9 mouse cellular contexts compared by ENCODE assay signal in genomic region chr5:140549306-140550047, GRCm38 (mm10). TPM values are rescaled to one million over a fixed set of nuclear protein-coding genes. Genes with fewer than 3 reads are reported as not detected.
DNase-seq lines count a peak whose midpoint lies in the region; ATAC-seq lines count a peak whose summit lies in the region.
"Had no signal": no experiment of that assay in that cellular context is flagged by ENCODE, and none has a peak within 500 bp of the region (broad histone marks: within the 10 kb centered on the region; RNA-seq: fewer than 3 reads in every experiment).

No protein-coding gene starts in this region.

- no peak overlapping the region for H3K27ac ChIP-seq in lung, embryonic 16.5 days (ENCODE audit: low read length)
- no peak overlapping the region for H3K27ac ChIP-seq in embryonic facial prominence, embryonic 15.5 days (replicated peaks)
- H3K27ac ChIP-seq in intestine, embryonic 16.5 days (ENCODE audit: low read length), result no peak overlapping the region
- peak overlapping the region; percentile 59 for H3K27ac ChIP-seq in midbrain, embryonic 13.5 days

- no peak overlapping the region for H3K9ac ChIP-seq in lung, embryonic 16.5 days (ENCODE audit: low read length)
- H3K9ac ChIP-seq in embryonic facial prominence, embryonic 15.5 days, result no peak overlapping the region
- no peak overlapping the region for H3K9ac ChIP-seq in intestine, embryonic 16.5 days (ENCODE audit: low read depth, low read length)
- H3K9ac ChIP-seq in midbrain, embryonic 13.5 days (replicated peaks), result no peak overlapping the region

- 35% methylated on average over 17 of the region's 17 CpGs for WGBS in lung, embryonic 16.5 days
- WGBS in embryonic facial prominence, embryonic 15.5 days, result 34% methylated on average over 17 of the region's 17 CpGs
- 34% methylated on average over 17 of the region's 17 CpGs for WGBS in intestine, embryonic 16.5 days
- 10% methylated on average over 17 of the region's 17 CpGs for WGBS in midbrain, embryonic 13.5 days

- intact Hi-C loops in gastrocnemius, postnatal 36 days (cut with DNase I), result no loop called here

- DNase-seq in lung, postnatal 36 days, result no peak
- no peak for DNase-seq in thymus, adult 18-20 months
- DNase-seq in adrenal gland, postnatal 10 days, result no peak
- DNase-seq in gastrocnemius, postnatal 36 days, result no peak

- no peak overlapping the region for H3K4me3 ChIP-seq in lung, embryonic 16.5 days (ENCODE audit: low read length)
- no peak overlapping the region for H3K4me3 ChIP-seq in embryonic facial prominence, embryonic 15.5 days (replicated peaks)
- no peak overlapping the region for H3K4me3 ChIP-seq in intestine, embryonic 16.5 days (ENCODE audit: low read length)
- H3K4me3 ChIP-seq in midbrain, embryonic 13.5 days (replicated peaks), result no peak overlapping the region

- H3K4me1 ChIP-seq in lung, embryonic 16.5 days (replicated peaks; ENCODE audit: control insufficient read depth, insufficient read depth, low read length), result peaks cover 3% of the 10 kb centered on the region; the same call in 1 of the 2 replicates
- H3K4me1 ChIP-seq in embryonic facial prominence, embryonic 15.5 days, result peaks cover 13% of the 10 kb centered on the region; the same call in 1 of the 2 replicates
- 0 out of 2 replicates have a peak, but pooled peaks cover 3% of the 10 kb centered on the region for H3K4me1 ChIP-seq in intestine, embryonic 16.5 days (ENCODE audit: control insufficient read depth, insufficient read depth, low read length)
- H3K4me1 ChIP-seq in midbrain, embryonic 13.5 days (replicated peaks), result peaks cover 12% of the 10 kb centered on the region

- no peaks in the 10 kb centered on the region for H3K9me3 ChIP-seq in lung, embryonic 16.5 days (ENCODE audit: control insufficient read depth, low read length)
- no peaks in the 10 kb centered on the region for H3K9me3 ChIP-seq in embryonic facial prominence, embryonic 15.5 days (replicated peaks)
- H3K9me3 ChIP-seq in intestine, embryonic 16.5 days (ENCODE audit: control insufficient read depth, low read length), result no peaks in the 10 kb centered on the region
- no peaks in the 10 kb centered on the region for H3K9me3 ChIP-seq in midbrain, embryonic 13.5 days

- no peaks in the 10 kb centered on the region for H3K27me3 ChIP-seq in lung, embryonic 16.5 days (ENCODE audit: control insufficient read depth, insufficient read depth, low read depth, low read length)
- no peaks in the 10 kb centered on the region for H3K27me3 ChIP-seq in embryonic facial prominence, embryonic 15.5 days
- H3K27me3 ChIP-seq in intestine, embryonic 16.5 days (replicated peaks; ENCODE audit: control insufficient read depth, insufficient read depth, low read length), result no peaks in the 10 kb centered on the region
- H3K27me3 ChIP-seq in midbrain, embryonic 13.5 days, result no peaks in the 10 kb centered on the region; the same call in 1 of the 2 replicates

- no peak overlapping the region for H3K4me2 ChIP-seq in lung, embryonic 16.5 days (ENCODE audit: low read depth, low read length)
- no peak overlapping the region for H3K4me2 ChIP-seq in embryonic facial prominence, embryonic 15.5 days (replicated peaks)
- H3K4me2 ChIP-seq in intestine, embryonic 16.5 days (ENCODE audit: low read depth, low read length), result 0 out of 2 replicates have a peak overlapping the region, but pooled peaks have one; percentile 9
- peak overlapping the region; percentile 34 for H3K4me2 ChIP-seq in midbrain, embryonic 13.5 days (replicated peaks)

- peak; percentile 45; the same call in 1 of the 2 replicates for ATAC-seq in lung, embryonic 16.5 days (ENCODE audit: low read depth)
- ATAC-seq in embryonic facial prominence, embryonic 15.5 days (ENCODE audit: insufficient number of reproducible peaks, low FRiP score, low TSS enrichment, low read depth), result 0 out of 2 replicates have a peak, but pooled peaks have one; percentile 27
- ATAC-seq in intestine, embryonic 16.5 days, result no peak
- peak; percentile 91 for ATAC-seq in midbrain, embryonic 13.5 days

- H3K36me3 ChIP-seq in lung, embryonic 16.5 days (ENCODE audit: control insufficient read depth, insufficient read depth, low read length), result no peaks in the 10 kb centered on the region
- no peaks in the 10 kb centered on the region for H3K36me3 ChIP-seq in embryonic facial prominence, embryonic 15.5 days
- no peaks in the 10 kb centered on the region for H3K36me3 ChIP-seq in intestine, embryonic 16.5 days (ENCODE audit: control insufficient read depth, insufficient read depth, low read length)
- no peaks in the 10 kb centered on the region for H3K36me3 ChIP-seq in midbrain, embryonic 13.5 days

RNA-seq across cellular contexts. Expression of gene Grifin, which starts 15.4 kb away (rescaled TPM):
- polyA plus RNA-seq in lung, embryonic 16.5 days (2015; fragmentation: Nextera tagmentation; extraction: Ambion mirVana), result 0.63 TPM in 1 of 2 replicates, not detected in the other
- polyA plus RNA-seq in embryonic facial prominence, embryonic 15.5 days (2015; fragmentation: Nextera tagmentation; extraction: Ambion mirVana), result not detected in 2 replicates
- polyA plus RNA-seq in intestine, embryonic 16.5 days (2015; fragmentation: Nextera tagmentation; extraction: Ambion mirVana), result 0.70 and 0.80 TPM in 2 replicates
- not detected in 2 replicates for polyA plus RNA-seq in midbrain, embryonic 13.5 days (2015; fragmentation: Nextera tagmentation; extraction: Ambion mirVana)
- not detected for total RNA-seq in adrenal gland, postnatal 10 days (2021)
- not detected for total RNA-seq in gastrocnemius, postnatal 36 days (2021)
- polyA plus RNA-seq: intestine, embryonic 14.5 days had no signal

RNA-seq across cellular contexts. Expression of gene Chst12, which starts 44.1 kb away (rescaled TPM):
- 20.7 and 23.0 TPM in 2 replicates for polyA plus RNA-seq in lung, embryonic 16.5 days (2015; fragmentation: Nextera tagmentation; extraction: Ambion mirVana)
- 28.9 and 30.6 TPM in 2 replicates for polyA plus RNA-seq in embryonic facial prominence, embryonic 15.5 days (2015; fragmentation: Nextera tagmentation; extraction: Ambion mirVana)
- 19.9 and 21.0 TPM in 2 replicates for polyA plus RNA-seq in intestine, embryonic 16.5 days (2015; fragmentation: Nextera tagmentation; extraction: Ambion mirVana)
- polyA plus RNA-seq in midbrain, embryonic 13.5 days (2015; fragmentation: Nextera tagmentation; extraction: Ambion mirVana), result 13.4 and 15.2 TPM in 2 replicates
- 10 to 100 TPM; 10.9 to 13.9 TPM for total RNA-seq in adrenal gland, postnatal 10 days (2021)
- 1 to 10 TPM; 4.1 to 5.6 TPM for total RNA-seq in gastrocnemius, postnatal 36 days (2021)

RNA-seq across cellular contexts. Expression of gene Lfng, which starts 57.6 kb away (rescaled TPM):
- polyA plus RNA-seq in lung, embryonic 16.5 days (2015; fragmentation: Nextera tagmentation; extraction: Ambion mirVana), result 24.9 and 25.8 TPM in 2 replicates
- polyA plus RNA-seq in embryonic facial prominence, embryonic 15.5 days (2015; fragmentation: Nextera tagmentation; extraction: Ambion mirVana), result 31.8 and 36.0 TPM in 2 replicates
- polyA plus RNA-seq in intestine, embryonic 16.5 days (2015; fragmentation: Nextera tagmentation; extraction: Ambion mirVana), result 11.9 and 13.4 TPM in 2 replicates
- 25.0 and 25.7 TPM in 2 replicates for polyA plus RNA-seq in midbrain, embryonic 13.5 days (2015; fragmentation: Nextera tagmentation; extraction: Ambion mirVana)
- total RNA-seq in adrenal gland, postnatal 10 days (2021), result 10 to 100 TPM; 18.2 to 24.6 TPM
- total RNA-seq in gastrocnemius, postnatal 36 days (2021), result 1 to 10 TPM; 3.5 to 3.8 TPM

Comparison
In these comparisons a context has a peak if more than half of its experiments do, and no peak if none do; other contexts are left out.
1. H3K4me2 ChIP-seq: peak in intestine, embryonic 16.5 days (single experiment) and midbrain, embryonic 13.5 days (single experiment); none in lung, embryonic 16.5 days (single experiment) and embryonic facial prominence, embryonic 15.5 days (single experiment).